Mouse (Mus musculus) neural tube, embryonic 14.5 days (tissue): ENCODE measurements around the gene Crybg1. TPM values are rescaled to one million over a fixed set of nuclear protein-coding genes. Genes with fewer than 3 reads are reported as not detected.

Source experiments
- ATAC-seq: fragments of 200-750 bp; cut with Nextera tagmentation; 2 replicates; pipeline ENCODE4 v1.8.0; 2017; ENCODE audit warnings: low read depth, mild to moderate bottlenecking, moderate TSS enrichment, moderate library complexity
- H3K27ac ChIP-seq: fragments of 300-500 bp; sonication (generic); 2 replicates; pipeline ENCODE4 v1.5.1; 2014; ENCODE audit warnings: low read depth, mild to moderate bottlenecking, control low read depth, low read length, moderate library complexity, mixed read lengths
- H3K27me3 ChIP-seq: fragments of 300-500 bp; sonication (generic); 2 replicates; pipeline ENCODE4 v1.6.1; 2014; ENCODE audit warnings: low read length; ENCODE audit not compliant: control insufficient read depth, insufficient read depth
- H3K36me3 ChIP-seq: fragments of 300-500 bp; sonication (generic); 2 replicates; pipeline ENCODE4 v1.6.1; 2014; ENCODE audit warnings: low read length, mixed read lengths; ENCODE audit not compliant: control insufficient read depth, insufficient read depth
- H3K4me1 ChIP-seq: fragments of 300-500 bp; sonication (generic); 2 replicates; pipeline ENCODE4 v1.6.1; 2014; ENCODE audit warnings: low read length; ENCODE audit not compliant: control insufficient read depth, insufficient read depth
- H3K4me2 ChIP-seq: fragments of 300-500 bp; sonication (generic); 2 replicates; pipeline ENCODE4 v1.6.1; 2014; ENCODE audit warnings: mild to moderate bottlenecking, low read depth, low read length, control low read depth
- H3K4me3 ChIP-seq: fragments of 300-500 bp; sonication (generic); 2 replicates; pipeline ENCODE4 v1.5.1; 2014; ENCODE audit warnings: low read depth, low read length, control low read depth, mixed read lengths
- H3K9ac ChIP-seq: fragments of 300-500 bp; sonication (generic); replicated peaks from 2 replicates; pipeline ENCODE4 v1.6.1; 2014; ENCODE audit warnings: low read depth, mild to moderate bottlenecking, control low read depth, low read length, mixed read lengths
- H3K9me3 ChIP-seq: fragments of 300-500 bp; sonication (generic); 2 replicates; pipeline ENCODE4 v1.6.1; 2016; ENCODE audit warnings: low read length; ENCODE audit not compliant: control insufficient read depth
- WGBS: fragments of 180-500 bp; shearing (Covaris S2); extraction: QIAGEN DNeasy Blood & Tissue Kit; methylation state at CpG from one replicate; pipeline ENCODE4 v1.1.7; 2014; 5-methylcytosine and 5-hydroxymethylcytosine counted together
- polyA plus RNA-seq: library from polyadenylated mRNA; unstranded; fragments of >200 nt; fragmentation: Nextera tagmentation; extraction: Ambion mirVana; gene quantifications from 2 replicates; pipeline ENCODE4 v1.2.1, GENCODE M21; 2014

The Crybg1 gene
- polyA plus RNA-seq, 1 experiment from 2014 or later, result 0.09 TPM

GRCm38 (mm10) chr10:44157489-44157888 lies 8.8 kb upstream of the Crybg1 start:
- Histone ChIP-seq H3K27me3 (no peaks in the 10 kb centered on the region), H3K9ac (no peak overlapping the region), H3K9me3 (no peaks in the 10 kb centered on the region), H3K4me1 (no peaks in the 10 kb centered on the region), H3K27ac (no peak overlapping the region), H3K4me3 (no peak overlapping the region), H3K36me3 (no peaks in the 10 kb centered on the region), H3K4me2 (no peak overlapping the region)
- WGBS, result 18% methylated on average over 2 of the region's 2 CpGs
- no peak for ATAC-seq

GRCm38 (mm10) chr10:44150501-44150900 lies 1.8 kb upstream of the Crybg1 start:
- Histone ChIP-seq H3K27me3 (peaks cover 2% of the 10 kb centered on the region; the same call in 1 of the 2 replicates), H3K9ac (no peak overlapping the region), H3K4me2 (no peak overlapping the region), H3K36me3 (no peaks in the 10 kb centered on the region), H3K9me3 (no peaks in the 10 kb centered on the region), H3K4me1 (peaks cover 7% of the 10 kb centered on the region; the same call in 1 of the 2 replicates), H3K4me3 (no peak overlapping the region), H3K27ac (no peak overlapping the region)
- ATAC-seq, result no peak
- WGBS, result 91% methylated on average over 2 of the region's 2 CpGs

- WGBS, result 79% methylated on average over 10 of the region's 10 CpGs
- no peak overlapping the region for H3K9ac ChIP-seq
- no peak overlapping the region for H3K27ac ChIP-seq
- H3K36me3 ChIP-seq, result no peaks in the 10 kb centered on the region
- H3K4me1 ChIP-seq, result no peaks in the 10 kb centered on the region
- H3K9me3 ChIP-seq, result no peaks in the 10 kb centered on the region
- ATAC-seq, result no peak
- no peak overlapping the region for H3K4me2 ChIP-seq
- H3K27me3 ChIP-seq, result no peaks in the 10 kb centered on the region
- no peak overlapping the region for H3K4me3 ChIP-seq
These were observed 5.3 kb downstream of the Crybg1 start for GRCm38 (mm10) chr10:44143401-44143800.

- no peaks in the 10 kb centered on the region for H3K9me3 ChIP-seq
- H3K27ac ChIP-seq, result no peak overlapping the region
- 82% methylated on average over 13 of the region's 13 CpGs for WGBS
- no peaks in the 10 kb centered on the region for H3K4me1 ChIP-seq
- H3K36me3 ChIP-seq, result no peaks in the 10 kb centered on the region
- H3K9ac ChIP-seq, result no peak overlapping the region
- no peaks in the 10 kb centered on the region for H3K27me3 ChIP-seq
- H3K4me2 ChIP-seq, result no peak overlapping the region
- no peak for ATAC-seq
- no peak overlapping the region for H3K4me3 ChIP-seq
These were observed 10.4 kb downstream of the Crybg1 start for GRCm38 (mm10) chr10:44138137-44138855.

GRCm38 (mm10) chr10:44126047-44126446 lies 22.6 kb downstream of the Crybg1 start:
- H3K4me3 ChIP-seq, result no peak overlapping the region
- no peaks in the 10 kb centered on the region for H3K4me1 ChIP-seq
- H3K9me3 ChIP-seq, result no peaks in the 10 kb centered on the region
- H3K9ac ChIP-seq, result no peak overlapping the region
- 85% methylated on average over 5 of the region's 5 CpGs for WGBS
- H3K27me3 ChIP-seq, result no peaks in the 10 kb centered on the region
- H3K4me2 ChIP-seq, result no peak overlapping the region
- ATAC-seq, result no peak
- no peak overlapping the region for H3K27ac ChIP-seq
- H3K36me3 ChIP-seq, result no peaks in the 10 kb centered on the region

- no peak overlapping the region for H3K27ac ChIP-seq
- H3K4me3 ChIP-seq, result no peak overlapping the region
- H3K4me1 ChIP-seq, result no peaks in the 10 kb centered on the region
- 0 out of 2 replicates have a peak, but pooled peaks have one; percentile 49 for ATAC-seq
- H3K27me3 ChIP-seq, result no peaks in the 10 kb centered on the region
- no peaks in the 10 kb centered on the region for H3K36me3 ChIP-seq
- no peak overlapping the region for H3K9ac ChIP-seq
- H3K4me2 ChIP-seq, result no peak overlapping the region
- WGBS, result 48% methylated on average over 6 of the region's 6 CpGs
- no peaks in the 10 kb centered on the region for H3K9me3 ChIP-seq
These were observed 24.2 kb downstream of the Crybg1 start for GRCm38 (mm10) chr10:44124400-44124933.

- H3K36me3 ChIP-seq, result no peaks in the 10 kb centered on the region
- H3K27me3 ChIP-seq, result no peaks in the 10 kb centered on the region
- WGBS, result 15% methylated on average over 4 of the region's 4 CpGs
- no peaks in the 10 kb centered on the region for H3K9me3 ChIP-seq
- H3K9ac ChIP-seq, result no peak overlapping the region
- no peak overlapping the region for H3K4me3 ChIP-seq
- no peaks in the 10 kb centered on the region for H3K4me1 ChIP-seq
- no peak overlapping the region for H3K4me2 ChIP-seq
- no peak overlapping the region for H3K27ac ChIP-seq
- ATAC-seq, result peak; percentile 46; the same call in 1 of the 2 replicates
These were observed 30.0 kb downstream of the Crybg1 start for GRCm38 (mm10) chr10:44118616-44119015.

- Histone ChIP-seq H3K4me3 (no peak overlapping the region), H3K36me3 (no peaks in the 10 kb centered on the region), H3K27ac (no peak overlapping the region), H3K27me3 (no peaks in the 10 kb centered on the region), H3K4me2 (no peak overlapping the region), H3K4me1 (no peaks in the 10 kb centered on the region), H3K9ac (no peak overlapping the region), H3K9me3 (no peaks in the 10 kb centered on the region)
- ATAC-seq, result no peak
- WGBS, result 96% methylated on average over 5 of the region's 5 CpGs
These were observed 31.9 kb downstream of the Crybg1 start for GRCm38 (mm10) chr10:44116796-44117195.

GRCm38 (mm10) chr10:44114611-44115010 lies 34.0 kb downstream of the Crybg1 start:
- Histone ChIP-seq H3K36me3 (no peaks in the 10 kb centered on the region), H3K9ac (no peak overlapping the region), H3K4me1 (no peaks in the 10 kb centered on the region), H3K4me3 (no peak overlapping the region), H3K4me2 (no peak overlapping the region), H3K27me3 (no peaks in the 10 kb centered on the region), H3K9me3 (no peaks in the 10 kb centered on the region), H3K27ac (no peak overlapping the region)
- no peak for ATAC-seq
- 78% methylated on average over 4 of the region's 4 CpGs for WGBS
